Mouse (Mus musculus) c-Kit-negative CD71-positive TER-119-positive erythroid progenitor cells, embryonic 14.5 days (primary cell): Measurements from ENCODE around the gene Ttc7b.

Source experiments
- DNase-seq: peaks from one replicate; pipeline ENCODE4 v3.0.0-alpha.2; 2013; ENCODE audit warnings: low read depth, low spot score

The Ttc7b gene

DNA sequence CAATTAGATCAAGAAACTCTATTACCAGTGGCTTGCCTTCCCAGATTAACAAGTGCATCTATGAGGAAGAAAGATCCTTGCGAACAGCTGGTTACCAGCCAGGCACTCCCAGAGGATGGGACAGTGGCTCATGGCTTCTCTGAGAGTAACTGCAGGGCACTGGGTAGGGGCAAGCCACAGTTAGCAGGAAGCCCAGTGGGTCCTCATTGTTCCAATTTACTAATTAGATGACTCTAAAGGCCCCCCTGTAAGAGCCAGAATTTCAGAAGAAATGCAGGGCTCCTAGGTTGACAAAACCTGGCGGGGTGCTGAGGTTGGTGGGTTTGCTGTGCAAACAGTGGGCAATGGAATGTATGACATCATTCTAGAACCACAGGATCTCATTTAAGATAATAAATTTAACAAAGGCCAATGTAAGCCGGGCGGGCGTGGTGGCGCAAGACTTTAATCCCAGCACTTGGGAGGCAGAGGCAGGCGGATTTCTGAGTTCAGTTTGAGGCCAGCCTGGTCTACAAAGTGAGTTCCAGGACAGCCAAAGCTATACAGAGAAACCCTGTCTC is 179.6 kb downstream of the Ttc7b start:
- no peak for DNase-seq

DNA sequence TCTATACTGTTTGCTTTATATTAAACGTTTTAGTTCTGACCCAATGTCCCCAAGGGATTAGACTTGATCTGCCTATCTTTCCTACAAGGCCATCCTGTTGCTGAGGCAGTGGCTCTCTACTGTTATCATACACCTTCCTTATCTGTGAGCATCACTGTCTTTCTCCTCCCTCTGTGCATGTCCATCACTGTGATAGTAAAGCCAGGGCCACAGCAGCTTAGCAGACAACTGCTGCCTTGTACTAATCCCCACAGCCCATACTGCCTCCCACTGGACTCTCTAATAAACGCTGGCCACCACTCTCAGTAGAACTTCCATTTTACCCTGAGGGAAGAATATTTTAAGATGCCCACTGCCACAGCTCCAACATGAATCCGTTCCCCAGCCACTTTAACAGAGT is 182.6 kb downstream of the Ttc7b start:
- no peak for DNase-seq

- DNase-seq = no peak
Measured at GRCm38 (mm10) chr12:100337351-100338018, 183.1 kb downstream of the Ttc7b start.

GRCm38 (mm10) chr12:100336241-100336640 is 184.4 kb downstream of the Ttc7b start:
- DNase-seq = no peak

DNA sequence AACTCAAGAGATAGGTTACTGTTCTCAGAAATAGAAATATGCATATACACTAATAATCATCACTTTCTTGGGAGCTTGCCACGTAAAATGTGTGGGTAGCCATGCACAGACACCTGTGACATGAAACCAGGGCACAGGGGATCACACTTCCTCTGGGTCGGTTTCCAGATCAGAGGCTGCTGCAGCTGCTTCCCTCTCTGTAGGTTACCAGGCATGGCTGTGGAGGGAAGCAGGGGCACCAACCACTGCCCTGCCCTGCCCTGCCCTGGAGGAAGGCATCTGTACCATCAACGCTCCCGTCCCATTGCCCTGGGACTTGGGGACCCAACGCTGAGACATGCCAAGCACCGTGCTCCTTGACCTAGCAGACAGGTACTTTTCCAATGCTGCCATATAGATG is 188.8 kb downstream of the Ttc7b start:
- no peak for DNase-seq

DNA sequence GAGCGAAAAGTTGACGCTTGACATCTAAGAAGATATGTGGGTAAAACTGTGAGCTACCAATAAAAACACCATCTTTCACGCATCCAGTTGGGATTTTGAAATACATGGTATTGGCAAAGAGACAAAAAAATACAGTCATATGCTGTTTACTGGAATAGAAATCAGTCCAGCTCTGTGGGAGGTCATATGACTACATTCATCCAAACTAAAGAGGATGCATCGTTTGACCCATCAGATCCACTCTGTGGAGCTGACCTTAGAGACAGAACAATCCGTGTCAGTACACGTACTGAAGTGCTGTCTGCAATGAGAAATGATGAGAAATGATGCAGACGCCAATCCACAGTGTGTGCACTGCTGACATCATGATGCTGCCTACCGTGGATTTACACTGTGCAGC is 190.4 kb downstream of the Ttc7b start:
- DNase-seq = no peak

DNA sequence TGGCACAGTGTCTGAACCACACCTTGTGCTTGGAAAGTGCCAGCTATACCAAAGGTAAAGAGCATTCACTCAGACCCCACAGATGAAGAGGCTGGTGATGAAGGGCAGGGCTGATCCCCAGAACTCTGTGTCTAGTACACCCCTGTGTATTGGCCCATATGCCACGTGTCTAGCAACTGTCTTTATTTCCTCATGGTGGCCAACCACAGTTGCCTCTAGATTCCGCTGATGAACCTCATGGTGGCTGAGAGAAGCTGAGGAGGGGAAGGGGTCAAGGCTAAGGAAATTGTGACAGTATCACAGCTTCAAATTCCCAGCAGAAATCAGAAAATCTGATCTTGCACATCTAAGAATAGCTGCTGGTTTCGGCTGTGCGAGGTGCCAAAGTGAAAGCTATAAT is 191.6 kb downstream of the Ttc7b start:
- no peak for DNase-seq

- no peak for DNase-seq
Measured at GRCm38 (mm10) chr12:100328557-100328956, 192.1 kb downstream of the Ttc7b start.

GRCm38 (mm10) chr12:100326732-100327131 is 193.9 kb downstream of the Ttc7b start:
- DNase-seq = no peak

GRCm38 (mm10) chr12:100325618-100326017 is 195.0 kb downstream of the Ttc7b start:
- DNase-seq = no peak

- DNase-seq = no peak
Measured at GRCm38 (mm10) chr12:100325212-100325611, 195.4 kb downstream of the Ttc7b start.

DNA sequence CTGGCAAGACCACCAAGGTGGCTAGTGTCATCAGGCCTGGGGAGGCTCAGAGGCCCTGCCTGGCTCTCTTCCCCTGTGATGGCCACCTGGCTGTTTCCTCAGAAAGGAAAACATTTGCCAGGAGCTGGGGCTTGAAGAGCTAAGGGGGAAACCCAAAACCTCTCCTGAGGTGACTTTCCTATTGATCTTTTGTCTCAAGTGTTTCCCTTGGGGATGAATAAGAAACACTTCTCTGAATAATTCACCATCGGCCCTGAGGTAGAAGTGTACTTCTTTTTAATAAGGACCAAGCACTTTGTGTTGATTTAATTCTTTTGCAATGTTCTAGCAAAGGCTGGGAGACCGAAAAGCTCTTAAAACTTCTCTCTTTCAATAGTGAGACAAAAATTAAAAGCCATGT is 197.0 kb downstream of the Ttc7b start:
- no peak for DNase-seq

DNA sequence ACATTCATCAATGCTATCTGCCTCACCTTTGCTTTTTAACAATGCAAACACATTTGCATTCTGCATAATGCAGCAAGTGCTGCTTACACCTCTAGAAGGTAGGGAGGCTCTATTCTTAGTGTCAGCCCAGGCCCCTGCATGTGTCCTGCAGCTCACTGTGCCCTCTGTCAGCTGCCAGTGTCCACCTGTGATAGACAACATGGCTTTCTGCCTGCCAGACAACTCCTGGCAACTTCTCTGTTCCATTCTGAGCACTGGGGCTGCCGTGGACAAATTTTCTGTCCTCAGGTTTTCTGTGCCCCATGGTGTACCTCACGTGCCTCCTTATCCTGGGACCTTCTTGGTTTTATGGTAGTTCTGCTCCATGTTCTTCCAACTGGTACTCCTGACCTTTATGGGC is 198.4 kb downstream of the Ttc7b start:
- no peak for DNase-seq

GRCm38 (mm10) chr12:100321545-100321944 is 199.1 kb downstream of the Ttc7b start:
- DNase-seq = no peak

DNA sequence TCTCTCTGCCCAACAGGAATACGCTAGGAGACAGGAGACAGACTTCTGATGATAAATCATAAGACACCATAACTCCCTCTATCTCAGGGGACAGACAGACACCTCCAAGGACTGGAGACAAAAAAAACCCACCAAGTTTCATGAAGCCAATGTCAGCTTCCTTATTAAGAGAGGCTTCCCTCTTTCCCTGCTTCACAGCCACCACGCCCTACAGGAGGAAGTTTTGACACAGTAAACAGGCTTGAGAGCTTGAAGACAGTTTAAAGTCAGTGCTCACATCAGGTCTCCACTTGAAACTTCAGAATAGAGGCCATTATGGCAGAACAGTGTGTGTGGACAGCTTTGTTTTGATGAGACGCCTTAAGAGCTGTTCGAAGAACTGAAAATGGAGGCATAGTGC is 200.9 kb downstream of the Ttc7b start:
- DNase-seq = no peak

DNA sequence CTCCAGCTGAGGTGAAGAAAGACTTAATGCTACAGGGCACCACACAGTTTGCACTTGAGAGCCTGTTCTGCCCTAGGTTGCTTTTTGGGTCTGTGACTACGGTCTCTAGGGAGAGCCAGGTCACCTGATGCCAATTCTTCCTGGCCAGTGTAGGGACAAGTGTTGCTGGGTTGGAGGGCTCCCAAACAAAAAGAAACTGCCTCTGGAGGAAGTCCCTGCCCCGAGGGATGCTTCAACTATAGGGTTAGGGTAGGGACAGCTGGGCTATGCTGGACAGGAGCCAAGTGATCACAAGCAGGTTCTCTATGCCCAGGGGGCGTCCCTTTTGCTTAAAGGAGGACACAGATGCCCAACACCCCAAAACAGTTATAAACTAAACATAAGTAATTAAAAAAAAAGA is 202.7 kb downstream of the Ttc7b start:
- no peak for DNase-seq

- DNase-seq = no peak
Measured at GRCm38 (mm10) chr12:100316094-100316493, 204.5 kb downstream of the Ttc7b start.

DNA sequence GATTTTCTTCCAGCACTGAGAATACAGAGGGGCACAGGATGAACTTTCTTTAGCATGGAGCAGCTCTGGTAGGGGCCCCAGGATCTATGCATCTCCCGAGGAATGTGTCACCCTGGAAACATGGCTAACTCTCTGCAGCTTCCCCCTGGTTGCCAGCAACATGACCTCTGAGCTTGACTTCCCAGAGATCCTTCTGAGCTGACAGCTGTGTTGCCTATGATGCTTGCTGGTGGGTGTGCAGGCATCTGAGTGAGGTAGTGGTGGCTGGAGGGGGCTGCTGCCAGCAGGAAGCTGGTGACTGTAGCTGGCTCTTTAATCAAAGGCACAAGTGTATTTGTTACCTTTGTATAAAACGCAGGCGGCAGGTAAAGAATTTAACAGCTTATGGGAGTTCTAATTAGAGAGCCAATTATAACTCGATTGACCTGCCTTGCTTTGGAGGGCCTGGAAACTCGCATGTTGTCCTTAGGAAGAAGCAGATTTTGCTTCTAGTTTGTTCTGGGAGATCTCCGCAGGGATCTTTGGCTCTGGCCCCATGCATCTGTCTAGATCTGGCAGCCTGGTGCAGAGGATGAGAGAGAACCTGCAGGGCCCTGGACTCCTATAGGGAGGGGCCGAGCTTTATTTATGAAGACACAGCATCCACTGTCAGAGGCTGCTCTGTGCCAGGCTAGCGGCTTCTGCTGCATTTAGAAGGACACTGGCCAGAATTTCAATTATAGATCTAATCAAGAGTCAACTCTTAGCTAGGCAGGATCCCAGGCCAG is 205.3 kb downstream of the Ttc7b start:
- DNase-seq = no peak

DNA sequence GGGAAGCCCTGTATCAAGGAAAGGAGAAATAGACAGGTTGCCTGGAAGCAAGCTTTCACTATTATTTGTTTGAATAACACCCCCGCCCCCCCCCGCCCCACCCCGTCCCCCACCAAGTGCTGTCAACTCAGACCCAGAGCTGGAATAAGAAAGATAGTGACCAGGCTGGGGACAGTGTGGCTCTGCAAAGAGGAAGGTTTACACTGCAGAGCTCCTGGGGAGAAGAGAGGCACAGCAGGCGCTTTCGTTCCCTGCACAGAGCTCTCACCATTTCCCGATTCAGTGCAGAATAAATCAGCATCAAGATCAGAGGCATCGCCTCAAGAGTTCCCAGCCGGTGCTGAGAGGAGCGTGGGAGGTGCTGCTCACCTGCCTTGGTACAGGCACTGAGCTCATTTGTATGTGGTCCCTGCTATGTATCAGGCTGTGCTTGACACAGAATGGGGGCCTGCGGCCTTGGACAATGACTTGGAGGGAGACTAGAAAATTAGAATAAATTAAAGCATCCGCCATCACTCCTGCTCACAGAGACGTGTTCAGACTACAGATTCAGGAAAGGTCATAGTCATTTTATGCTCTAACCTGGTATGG is 206.7 kb downstream of the Ttc7b start:
- DNase-seq = no peak

- no peak for DNase-seq
Measured at GRCm38 (mm10) chr12:100313209-100313608, 207.4 kb downstream of the Ttc7b start.

GRCm38 (mm10) chr12:100310471-100311392 is 209.9 kb downstream of the Ttc7b start:
- DNase-seq = no peak

DNA sequence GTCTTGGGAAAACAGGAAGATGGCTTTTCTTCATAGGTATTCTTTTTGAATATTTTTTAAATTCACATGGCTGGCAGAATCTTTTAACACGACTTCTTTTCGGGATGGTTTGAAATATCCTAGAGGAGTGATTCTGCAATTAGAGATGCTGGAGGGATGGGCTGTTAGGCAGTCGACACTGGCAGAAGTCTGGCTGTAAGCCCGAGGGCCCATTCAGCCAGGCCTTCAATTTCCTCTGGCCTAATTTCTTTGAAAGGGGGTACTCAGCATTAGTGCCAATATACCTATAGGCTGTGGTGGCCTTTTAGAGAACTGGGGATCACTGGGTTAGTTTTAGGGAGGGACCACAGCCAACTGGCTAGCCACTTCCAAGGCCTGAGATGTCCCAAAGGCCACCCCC is 211.4 kb downstream of the Ttc7b start:
- no peak for DNase-seq
